Mouse (Mus musculus): Measurements from ENCODE around the gene Rufy2.

- TF ChIP-seq CTCF (IDR thresholded peaks at IDR 0.05; ENCODE audit: low read depth): no peak
- TF ChIP-seq EP300 (IDR thresholded peaks at IDR 0.05; ENCODE audit: low read depth): no peak
Observed at GRCm38 (mm10) chr10:63003252-63003651, 23.2 kb downstream of the Rufy2 start.
